Mouse (Mus musculus): ENCODE results near the gene Gbp7. TPM values are rescaled to one million over a fixed set of nuclear protein-coding genes. Genes with fewer than 3 reads are reported as not detected.
"Not testable (repeated sequence)": the region's sequence is repeated elsewhere in the genome, so short reads cannot be mapped to it uniquely, and the experiment has no call there.

Gene Gbp7
- polyA plus RNA-seq (2012; rRNA removed) = 8.4 and 19.1 TPM in 2 replicates

- DNase-seq (ENCODE audit: low spot score) = peak; percentile 25
Measured at GRCm38 (mm10) chr3:142530087-142530953, at the start of gene Gbp7. Gbp7 (plus strand) TSS chr3:142530342.

GRCm38 (mm10) chr3:142490465-142490864 is 39.7 kb upstream of the Gbp7 start:
- no peak for DNase-seq (ENCODE audit: low spot score)

GRCm38 (mm10) chr3:142493536-142494061 is 36.5 kb upstream of the Gbp7 start, which contains the start of gene Gbp5:
Gbp5 (plus strand) TSS chr3:142493978.
- peak; percentile 61 for DNase-seq (ENCODE audit: low spot score)

- DNase-seq (ENCODE audit: low spot score) = no peak
Measured at GRCm38 (mm10) chr3:142495146-142495655, 34.9 kb upstream of the Gbp7 start.

- no peak for DNase-seq (ENCODE audit: low spot score)
Measured at GRCm38 (mm10) chr3:142496113-142497101, 33.7 kb upstream of the Gbp7 start.

GRCm38 (mm10) chr3:142497123-142497841 is 32.9 kb upstream of the Gbp7 start:
- DNase-seq (ENCODE audit: low spot score) = no peak

- DNase-seq (ENCODE audit: low spot score) = no peak
Measured at GRCm38 (mm10) chr3:142498941-142499340, 31.2 kb upstream of the Gbp7 start.

GRCm38 (mm10) chr3:142528116-142528515 is 2.0 kb upstream of the Gbp7 start:
- no peak for DNase-seq (ENCODE audit: low spot score)

GRCm38 (mm10) chr3:142529597-142529996 is 545 bp upstream of the Gbp7 start:
- no peak for DNase-seq (ENCODE audit: low spot score)

GRCm38 (mm10) chr3:142531595-142531994 is 1.5 kb downstream of the Gbp7 start:
- DNase-seq (ENCODE audit: low spot score) = no peak

GRCm38 (mm10) chr3:142533185-142533584 is 3.0 kb downstream of the Gbp7 start:
- no peak for DNase-seq (ENCODE audit: low spot score)

GRCm38 (mm10) chr3:142535667-142536066 is 5.5 kb downstream of the Gbp7 start:
- DNase-seq (ENCODE audit: low spot score) = no peak

- no peak for DNase-seq (ENCODE audit: low spot score)
Measured at GRCm38 (mm10) chr3:142541391-142541790, 11.2 kb downstream of the Gbp7 start.

GRCm38 (mm10) chr3:142542776-142543175 is 12.6 kb downstream of the Gbp7 start:
- DNase-seq (ENCODE audit: low spot score) = not testable (repeated sequence)

GRCm38 (mm10) chr3:142546690-142547089 is 16.5 kb downstream of the Gbp7 start:
- DNase-seq (ENCODE audit: low spot score) = no peak

- DNase-seq (ENCODE audit: low spot score) = no peak
Measured at GRCm38 (mm10) chr3:142550052-142550676, 20.0 kb downstream of the Gbp7 start.

- no peak for DNase-seq (ENCODE audit: low spot score)
Measured at GRCm38 (mm10) chr3:142554601-142555000, 24.5 kb downstream of the Gbp7 start.

- no peak for DNase-seq (ENCODE audit: low spot score)
Measured at GRCm38 (mm10) chr3:142555623-142556022, 25.5 kb downstream of the Gbp7 start.

GRCm38 (mm10) chr3:142559632-142560228 is 29.6 kb downstream of the Gbp7 start, which contains the start of gene Gbp3:
Gbp3 (plus strand) TSS chr3:142560026.
- no peak for DNase-seq (ENCODE audit: low spot score)
